Mouse (Mus musculus) liver, adult 2 months (tissue): ENCODE results near the gene Aars.
A peak's percentile ranks its signal among the peaks of the same experiment; 100 is the strongest.

Experiments used
- CTCF ChIP-seq: fragments of 200-500 bp; IDR thresholded peaks from 2 replicates; pipeline ENCODE4 v1.5.1; 2011; ENCODE audit warnings: low read depth, low read length, control low read depth
- POLR2A ChIP-seq: fragments of 200-500 bp; IDR thresholded peaks from 2 replicates; pipeline ENCODE4 v1.6.1; 2011; ENCODE audit warnings: low read length, control low read depth; ENCODE audit not compliant: insufficient read depth; ENCODE audit errors: extremely low read depth

GRCm38 (mm10) chr8:111093865-111094718 lies 61.1 kb downstream of the Aars start, which contains the start of gene Pdpr:
- no peak for TF ChIP-seq CTCF
- TF ChIP-seq POLR2A: 0 out of 2 replicates have a peak, but pooled peaks have one; percentile 23
